Mouse (Mus musculus) CD4-positive, CD25-positive, alpha-beta regulatory T cell, adult 2 months (primary cell): ENCODE data around the gene Tspan31.

ENCODE experiments used
- DNase-seq: peaks from one replicate; pipeline ENCODE4 v3.0.0-alpha.2; 2012; ENCODE audit warnings: low read depth, low spot score

Gene Tspan31

GRCm38 (mm10) chr10:127042468-127043115 lies 27.5 kb downstream of the Tspan31 start:
- no peak for DNase-seq

GRCm38 (mm10) chr10:127041774-127042338 lies 28.2 kb downstream of the Tspan31 start:
- peak; percentile 92 for DNase-seq

- peak; percentile 34 for DNase-seq
Measured at GRCm38 (mm10) chr10:127041274-127041766, 28.7 kb downstream of the Tspan31 start, which contains the start of the genes Mettl1 and Eef1akmt3. TSS of gene Mettl1 (plus strand) at chr10:127041414. TSS of gene Eef1akmt3 (minus strand) at chr10:127041513.

- peak; percentile 29 for DNase-seq
Measured at GRCm38 (mm10) chr10:127040569-127041214, 29.4 kb downstream of the Tspan31 start.

GRCm38 (mm10) chr10:127037641-127038040 lies 32.4 kb downstream of the Tspan31 start:
- DNase-seq, result no peak

GRCm38 (mm10) chr10:127036273-127036672 lies 33.8 kb downstream of the Tspan31 start:
- no peak for DNase-seq

GRCm38 (mm10) chr10:127033301-127033741 lies 36.7 kb downstream of the Tspan31 start:
- DNase-seq, result no peak

GRCm38 (mm10) chr10:127030336-127031296 lies 39.4 kb downstream of the Tspan31 start, which contains the start of gene Tsfm:
TSS of gene Tsfm (minus strand) at chr10:127030840.
- peak; percentile 94 for DNase-seq

GRCm38 (mm10) chr10:127018422-127018821 lies 51.6 kb downstream of the Tspan31 start:
- no peak for DNase-seq
